Mouse (Mus musculus) midbrain, embryonic 15.5 days (tissue): ENCODE results near the gene Zfyve28. TPM values are rescaled to one million over a fixed set of nuclear protein-coding genes. Genes with fewer than 3 reads are reported as not detected.

Experiments
- ATAC-seq: fragments of 200-750 bp; cut with Nextera tagmentation; replicated peaks from 2 replicates; pipeline ENCODE4 v1.8.0; 2017; ENCODE audit warnings: moderate TSS enrichment
- H3K27ac ChIP-seq: fragments of 300-500 bp; sonication (generic); 2 replicates; pipeline ENCODE4 v1.5.1; 2015; ENCODE audit warnings: mild to moderate bottlenecking, inconsistent platforms
- H3K27me3 ChIP-seq: fragments of 300-500 bp; sonication (generic); replicated peaks from 2 replicates; pipeline ENCODE4 v1.6.1; 2015; ENCODE audit warnings: inconsistent platforms
- H3K36me3 ChIP-seq: fragments of 300-500 bp; sonication (generic); replicated peaks from 2 replicates; pipeline ENCODE4 v1.6.1; 2015; ENCODE audit warnings: inconsistent platforms
- H3K4me1 ChIP-seq: fragments of 300-500 bp; sonication (generic); 2 replicates; pipeline ENCODE4 v1.6.1; 2015; ENCODE audit warnings: inconsistent platforms
- H3K4me2 ChIP-seq: fragments of 300-500 bp; sonication (generic); 2 replicates; pipeline ENCODE4 v1.6.1; 2015; ENCODE audit warnings: inconsistent platforms, mild to moderate bottlenecking, moderate library complexity
- H3K4me3 ChIP-seq: fragments of 300-500 bp; sonication (generic); 2 replicates; pipeline ENCODE4 v1.5.1; 2015; ENCODE audit warnings: mild to moderate bottlenecking, inconsistent platforms
- H3K9ac ChIP-seq: fragments of 300-500 bp; sonication (generic); 2 replicates; pipeline ENCODE4 v1.6.1; 2015; ENCODE audit warnings: mild to moderate bottlenecking, inconsistent platforms
- H3K9me3 ChIP-seq: fragments of 300-500 bp; sonication (generic); 2 replicates; pipeline ENCODE4 v1.6.1; 2016; ENCODE audit warnings: inconsistent platforms
- WGBS: fragments of 180-500 bp; shearing (Covaris S2); methylation state at CpG from one replicate; pipeline ENCODE4 v1.1.7; 2015; ENCODE audit warnings: mixed read lengths; 5-methylcytosine and 5-hydroxymethylcytosine counted together
- polyA plus RNA-seq: library from polyadenylated mRNA; unstranded; fragments of >200 nt; fragmentation: Nextera tagmentation; extraction: Ambion mirVana; gene quantifications from 2 replicates; pipeline ENCODE4 v1.2.1, GENCODE M21; 2015

Zfyve28 gene
- polyA plus RNA-seq, 1 experiment from 2014 or later: 6.1 TPM

DNA sequence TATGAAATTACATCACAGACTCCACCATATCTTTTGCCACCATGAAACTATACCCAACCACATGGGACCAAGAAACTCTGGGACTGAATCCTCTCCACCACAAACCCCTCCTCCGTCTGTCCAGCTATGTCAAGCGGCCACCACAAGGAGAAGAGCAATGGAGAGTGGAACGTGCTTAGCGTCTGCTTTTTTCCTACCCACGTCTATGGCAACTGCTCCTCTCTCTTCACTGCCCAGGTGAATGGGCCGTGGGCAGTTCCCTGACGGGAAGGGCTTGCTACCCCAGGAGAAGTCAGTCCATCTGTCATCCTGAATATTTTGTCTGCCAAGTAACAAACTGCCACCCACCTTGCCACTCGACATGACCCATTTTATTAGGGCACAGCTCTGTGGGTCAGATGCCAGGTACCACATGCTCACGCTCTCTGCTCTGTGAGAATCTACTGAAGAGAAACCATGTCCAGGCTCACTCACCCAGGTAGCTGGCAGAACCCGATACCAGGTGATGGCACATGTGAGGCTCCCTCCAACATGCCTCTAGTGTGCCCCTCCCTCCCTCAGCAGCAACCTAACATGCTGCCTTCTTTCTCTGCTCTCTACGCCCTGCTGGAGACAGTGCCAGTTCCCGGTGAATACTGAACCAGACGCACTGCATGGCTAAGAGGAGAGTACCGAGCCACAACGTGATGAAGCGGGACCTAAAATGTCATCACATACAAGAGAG, 18.9 kb downstream of the Zfyve28 start:
- Histone ChIP-seq H3K4me1 (no peaks in the 10 kb centered on the region), H3K36me3 (no peaks in the 10 kb centered on the region), H3K4me3 (no peak overlapping the region), H3K27me3 (no peaks in the 10 kb centered on the region), H3K9ac (no peak overlapping the region), H3K9me3 (no peaks in the 10 kb centered on the region), H3K27ac (no peak overlapping the region), H3K4me2 (no peak overlapping the region)
- ATAC-seq: no peak
- WGBS: 85% methylated on average over 16 of the region's 16 CpGs

DNA sequence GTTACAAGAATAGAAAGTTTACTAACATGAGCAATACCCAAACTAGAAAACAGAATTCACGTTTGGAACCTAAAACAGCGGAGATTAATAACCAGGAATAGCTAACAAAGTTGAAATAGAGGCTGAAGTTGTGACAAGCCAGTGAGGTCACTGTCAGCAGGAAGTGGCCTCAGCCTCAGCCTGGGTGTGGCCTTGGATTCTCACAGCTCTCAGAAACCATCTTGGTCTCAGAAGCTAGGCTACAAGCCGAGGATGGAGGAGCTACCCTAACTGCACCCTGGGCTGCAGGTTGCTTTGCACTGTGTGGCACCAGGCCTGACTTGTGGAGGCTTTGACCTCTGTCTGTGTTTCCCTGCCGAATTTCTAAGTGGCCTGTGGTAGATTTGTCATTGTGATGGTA, 22.2 kb downstream of the Zfyve28 start:
- Histone ChIP-seq H3K36me3 (no peaks in the 10 kb centered on the region), H3K27ac (no peak overlapping the region), H3K9ac (no peak overlapping the region), H3K27me3 (no peaks in the 10 kb centered on the region), H3K4me3 (no peak overlapping the region), H3K9me3 (no peaks in the 10 kb centered on the region), H3K4me2 (no peak overlapping the region), H3K4me1 (no peaks in the 10 kb centered on the region)
- no peak for ATAC-seq
- 74% methylated on average over 4 of the region's 4 CpGs for WGBS

DNA sequence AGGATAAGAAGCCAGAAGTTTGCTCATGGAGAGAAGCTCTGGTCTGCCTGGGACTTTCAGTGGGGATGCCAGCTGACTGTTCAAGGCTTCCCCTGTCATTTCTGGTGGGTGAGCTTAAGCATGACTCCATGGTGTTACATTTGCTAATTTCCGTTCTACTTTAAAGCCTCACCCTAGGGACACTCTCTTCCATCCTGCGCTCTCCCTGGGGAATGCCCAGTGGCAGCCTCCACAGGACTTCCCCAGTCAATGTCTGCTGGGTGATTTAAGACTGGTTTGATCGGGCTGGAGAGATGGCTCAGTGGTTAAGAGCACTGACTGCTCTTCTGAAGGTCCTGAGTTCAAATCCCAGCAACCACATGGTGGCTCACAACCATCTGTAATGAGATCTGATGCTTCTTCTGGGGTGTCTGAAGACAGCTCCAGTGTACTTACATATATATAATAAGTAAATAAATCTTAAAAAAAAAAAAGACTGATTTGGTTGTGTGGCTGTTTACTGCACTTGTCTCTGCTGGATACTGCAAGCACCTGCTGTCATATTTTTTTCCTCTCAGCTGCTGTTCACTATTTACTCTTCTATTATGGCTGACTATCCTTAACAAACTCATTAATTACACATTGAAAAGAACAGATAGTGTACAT, 29.0 kb downstream of the Zfyve28 start:
- ATAC-seq: no peak
- 65% methylated on average over 3 of the region's 3 CpGs for WGBS
- Histone ChIP-seq H3K27me3 (no peaks in the 10 kb centered on the region), H3K9me3 (no peaks in the 10 kb centered on the region), H3K4me3 (no peak overlapping the region), H3K36me3 (no peaks in the 10 kb centered on the region), H3K27ac (no peak overlapping the region), H3K4me1 (no peaks in the 10 kb centered on the region), H3K4me2 (no peak overlapping the region), H3K9ac (no peak overlapping the region)

DNA sequence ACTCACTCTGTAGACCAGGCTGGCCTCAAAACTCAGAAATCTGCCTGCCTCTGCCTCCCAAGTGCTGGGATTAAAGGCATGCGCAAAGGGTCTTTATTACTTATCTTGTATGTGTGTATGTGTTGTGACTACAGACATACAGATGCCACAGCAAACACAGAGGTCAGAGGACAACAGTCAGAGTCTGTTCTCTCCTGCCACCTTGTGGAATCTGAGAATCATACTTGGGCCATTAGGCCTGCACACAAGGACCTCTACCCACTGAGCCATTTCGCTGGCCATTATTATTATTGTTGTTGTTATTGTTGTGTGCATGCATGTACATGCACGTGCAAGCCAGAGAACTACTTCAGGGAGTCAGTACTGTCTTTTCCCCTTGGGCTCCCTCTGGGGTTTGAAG, 33.1 kb downstream of the Zfyve28 start:
- H3K27me3 ChIP-seq: no peaks in the 10 kb centered on the region
- no peak overlapping the region for H3K4me2 ChIP-seq
- no peak overlapping the region for H3K9ac ChIP-seq
- 86% methylated on average over 3 of the region's 3 CpGs for WGBS
- H3K36me3 ChIP-seq: no peaks in the 10 kb centered on the region
- H3K27ac ChIP-seq: no peak overlapping the region
- no peaks in the 10 kb centered on the region for H3K9me3 ChIP-seq
- ATAC-seq: no peak
- no peak overlapping the region for H3K4me3 ChIP-seq
- H3K4me1 ChIP-seq: peaks cover 27% of the 10 kb centered on the region

DNA sequence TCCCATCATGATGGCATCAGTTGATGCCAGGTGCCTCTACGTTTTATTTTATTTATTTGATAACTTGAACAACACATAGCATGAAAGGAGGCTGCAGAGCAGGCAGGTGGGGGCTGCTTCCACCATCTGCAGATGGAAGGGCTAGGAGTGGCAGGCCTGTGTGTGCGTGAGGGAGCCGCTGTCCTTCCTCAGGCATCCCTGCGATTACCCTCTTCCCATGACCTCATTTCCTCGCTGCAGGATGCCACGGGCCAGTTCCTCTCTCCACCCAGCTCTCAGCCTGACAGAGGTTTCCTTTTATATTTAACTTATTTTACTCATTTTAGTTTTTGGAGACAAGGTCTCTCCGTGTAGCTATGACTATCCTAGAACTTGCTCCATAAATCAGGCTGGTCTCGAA, 33.9 kb downstream of the Zfyve28 start:
- Histone ChIP-seq H3K27me3 (no peaks in the 10 kb centered on the region), H3K4me3 (no peak overlapping the region), H3K27ac (no peak overlapping the region), H3K9ac (no peak overlapping the region), H3K36me3 (no peaks in the 10 kb centered on the region), H3K9me3 (no peaks in the 10 kb centered on the region), H3K4me2 (no peak overlapping the region), H3K4me1 (peaks cover 32% of the 10 kb centered on the region)
- ATAC-seq: no peak
- WGBS: 82% methylated on average over 8 of the region's 8 CpGs

DNA sequence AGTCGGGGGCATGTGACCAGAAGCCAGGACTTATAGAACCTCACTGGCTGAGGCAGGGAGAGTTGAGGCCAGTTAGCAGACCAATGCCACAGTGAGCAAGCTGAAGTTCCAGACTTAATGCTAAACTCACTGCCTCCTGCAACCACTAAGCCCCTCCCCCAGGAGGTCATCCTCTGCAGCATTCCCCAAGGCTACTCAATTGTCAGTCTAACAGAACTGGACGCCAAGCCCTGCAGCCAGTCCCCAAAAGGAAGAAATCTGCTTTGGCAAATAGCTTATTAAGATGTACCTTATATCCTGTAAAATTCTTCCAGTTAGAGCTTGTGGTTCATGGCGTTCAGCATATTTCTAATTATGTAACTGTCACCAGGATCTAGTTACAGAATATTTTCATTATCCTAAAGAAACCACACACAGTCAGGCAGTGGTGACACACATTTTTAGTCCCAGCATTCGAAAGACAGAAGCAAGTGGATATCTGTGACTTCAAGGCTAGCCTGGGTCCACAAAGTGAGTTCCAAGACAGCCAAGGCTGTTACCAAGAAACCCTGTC, 35.2 kb downstream of the Zfyve28 start:
- ATAC-seq: no peak
- Histone ChIP-seq H3K27me3 (no peaks in the 10 kb centered on the region), H3K27ac (peak overlapping the region; percentile 39), H3K4me3 (no peak overlapping the region), H3K4me2 (no peak overlapping the region), H3K4me1 (peaks cover 32% of the 10 kb centered on the region), H3K9me3 (no peaks in the 10 kb centered on the region), H3K9ac (no peak overlapping the region), H3K36me3 (no peaks in the 10 kb centered on the region)
- 49% methylated on average over 4 of the region's 4 CpGs for WGBS

DNA sequence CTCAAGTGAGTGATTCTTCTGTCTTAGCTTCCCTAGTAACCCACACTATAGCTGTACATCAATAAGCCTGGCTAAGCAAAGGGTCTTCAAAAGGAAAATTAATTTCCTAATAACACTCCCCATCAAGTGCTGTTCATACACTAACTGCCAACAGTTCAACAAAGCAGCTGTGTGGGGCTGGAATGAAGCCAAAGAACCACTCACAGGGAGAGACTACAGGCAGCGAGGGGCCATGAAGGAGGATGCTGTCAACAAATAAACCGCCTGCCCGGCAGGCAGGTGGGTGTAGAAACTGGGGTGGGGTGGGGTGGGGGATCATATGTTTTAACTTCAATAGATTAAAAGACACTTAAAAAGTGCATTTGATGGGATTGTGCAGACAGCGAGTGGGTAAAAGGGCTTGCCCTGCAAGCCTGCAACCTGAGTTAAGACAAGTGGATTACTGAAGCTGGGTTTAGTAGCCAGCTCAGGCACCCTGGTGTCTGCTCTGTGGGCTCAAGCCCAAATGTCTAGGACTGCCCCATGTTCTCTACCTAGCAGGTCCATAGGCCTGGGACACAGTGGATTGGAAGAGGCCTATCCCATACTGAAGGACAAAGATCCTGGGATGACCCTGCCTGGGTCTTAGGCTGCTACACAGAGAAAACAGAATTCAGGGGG, 35.8 kb downstream of the Zfyve28 start:
- 0 out of 2 replicates have a peak, but pooled peaks have one; percentile 62 for ATAC-seq
- no peak overlapping the region for H3K4me2 ChIP-seq
- no peaks in the 10 kb centered on the region for H3K36me3 ChIP-seq
- no peaks in the 10 kb centered on the region for H3K27me3 ChIP-seq
- peaks cover 32% of the 10 kb centered on the region for H3K4me1 ChIP-seq
- peak overlapping the region; percentile 39 for H3K27ac ChIP-seq
- H3K9ac ChIP-seq: no peak overlapping the region
- no peaks in the 10 kb centered on the region for H3K9me3 ChIP-seq
- 35% methylated on average over 4 of the region's 4 CpGs for WGBS
- no peak overlapping the region for H3K4me3 ChIP-seq

DNA sequence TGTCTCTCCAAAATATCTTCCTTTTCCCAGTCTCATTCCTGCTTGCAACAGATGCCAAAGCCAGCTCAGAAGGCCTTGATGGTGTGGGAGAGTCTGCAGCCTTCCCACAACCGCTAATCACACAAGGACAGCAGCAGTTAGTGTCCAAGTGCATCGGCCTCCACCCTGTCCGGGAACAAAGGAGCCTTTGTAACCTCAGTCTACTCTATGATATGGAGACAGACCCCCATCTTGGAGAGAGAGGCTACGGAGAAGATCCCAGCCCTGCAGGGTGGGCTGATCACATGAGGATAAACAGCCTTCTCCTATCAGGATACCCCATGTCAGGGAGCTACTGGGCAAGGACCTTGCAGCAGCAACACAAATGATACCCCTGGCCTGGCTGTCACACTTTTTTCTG, 36.5 kb downstream of the Zfyve28 start:
- Histone ChIP-seq H3K4me1 (peaks cover 32% of the 10 kb centered on the region), H3K36me3 (no peaks in the 10 kb centered on the region), H3K9me3 (no peaks in the 10 kb centered on the region), H3K27me3 (no peaks in the 10 kb centered on the region), H3K9ac (no peak overlapping the region), H3K4me2 (no peak overlapping the region), H3K4me3 (no peak overlapping the region), H3K27ac (peak overlapping the region; percentile 39; the same call in 1 of the 2 replicates)
- WGBS: 28% methylated on average over 4 of the region's 4 CpGs
- ATAC-seq: no peak

DNA sequence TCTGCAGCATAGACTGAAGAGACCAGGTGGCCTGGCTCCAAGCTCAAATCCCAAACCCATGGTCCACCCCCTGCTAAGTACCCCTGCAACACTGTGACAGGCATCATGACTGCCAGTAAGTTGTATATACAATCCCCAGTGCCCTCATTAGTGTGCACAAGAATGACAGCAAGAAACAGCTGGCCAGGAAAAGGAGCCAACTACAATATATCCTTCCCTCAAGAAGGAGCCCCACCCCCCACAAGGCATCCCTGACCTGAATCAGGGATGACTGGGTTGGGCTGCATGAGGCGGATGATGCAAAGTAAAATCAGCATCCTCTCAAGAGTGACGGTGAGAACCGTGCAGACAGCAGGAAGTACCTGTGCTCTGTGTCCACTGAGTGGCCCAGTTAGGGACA, 38.2 kb downstream of the Zfyve28 start:
- no peak overlapping the region for H3K27ac ChIP-seq
- no peaks in the 10 kb centered on the region for H3K27me3 ChIP-seq
- no peak overlapping the region for H3K9ac ChIP-seq
- ATAC-seq: no peak; the same call in 1 of the 2 replicates
- H3K4me2 ChIP-seq: no peak overlapping the region
- H3K9me3 ChIP-seq: no peaks in the 10 kb centered on the region
- H3K4me1 ChIP-seq: peaks cover 32% of the 10 kb centered on the region
- 43% methylated on average over 3 of the region's 3 CpGs for WGBS
- no peak overlapping the region for H3K4me3 ChIP-seq
- no peaks in the 10 kb centered on the region for H3K36me3 ChIP-seq

DNA sequence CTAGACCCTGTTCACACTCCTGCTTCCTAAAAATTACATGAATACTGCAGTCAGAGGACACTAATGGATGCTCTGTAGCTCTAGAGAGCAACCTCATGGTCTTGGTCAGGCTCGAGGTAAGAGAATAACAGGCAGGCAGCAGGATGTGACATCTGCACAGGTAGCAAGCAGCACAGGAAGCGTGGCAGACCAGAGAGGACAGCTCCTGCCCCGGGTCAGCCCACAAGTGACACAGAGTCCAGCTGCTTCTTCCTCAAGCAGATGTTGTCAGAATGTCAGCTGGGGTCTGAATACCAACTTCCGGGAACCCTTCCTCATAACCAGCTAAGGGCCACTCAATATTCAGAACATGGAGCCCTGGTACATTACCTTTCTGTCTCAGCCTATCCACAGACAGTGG, 39.1 kb downstream of the Zfyve28 start:
- Histone ChIP-seq H3K4me2 (no peak overlapping the region), H3K27me3 (no peaks in the 10 kb centered on the region), H3K36me3 (no peaks in the 10 kb centered on the region), H3K9me3 (no peaks in the 10 kb centered on the region), H3K4me3 (no peak overlapping the region), H3K27ac (no peak overlapping the region), H3K9ac (no peak overlapping the region), H3K4me1 (peaks cover 32% of the 10 kb centered on the region)
- 78% methylated on average over 4 of the region's 4 CpGs for WGBS
- ATAC-seq: no peak

DNA sequence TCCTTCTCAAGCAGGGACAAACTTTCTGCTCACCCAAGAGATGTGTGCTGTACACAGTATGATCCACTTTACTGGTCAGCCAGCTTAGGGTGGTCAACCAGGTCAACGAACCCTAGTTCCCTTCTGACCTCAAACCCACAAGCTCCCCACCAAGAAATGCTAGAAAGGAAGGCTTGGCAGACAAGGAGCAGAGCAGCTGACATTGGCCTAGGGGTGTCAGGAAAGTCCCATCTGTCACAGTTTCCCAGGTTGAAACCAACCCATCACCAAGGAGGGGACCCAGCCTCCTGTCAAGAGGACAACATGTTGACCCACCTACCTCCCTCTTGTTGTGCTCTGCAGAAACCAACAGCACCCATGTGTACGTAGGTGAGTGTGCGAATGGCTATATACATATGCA, 41.8 kb downstream of the Zfyve28 start:
- WGBS: 95% methylated on average over 3 of the region's 3 CpGs
- no peaks in the 10 kb centered on the region for H3K9me3 ChIP-seq
- no peak for ATAC-seq
- no peak overlapping the region for H3K27ac ChIP-seq
- no peaks in the 10 kb centered on the region for H3K36me3 ChIP-seq
- H3K4me1 ChIP-seq: peaks cover 28% of the 10 kb centered on the region
- H3K9ac ChIP-seq: no peak overlapping the region
- H3K27me3 ChIP-seq: no peaks in the 10 kb centered on the region
- no peak overlapping the region for H3K4me2 ChIP-seq
- H3K4me3 ChIP-seq: no peak overlapping the region

DNA sequence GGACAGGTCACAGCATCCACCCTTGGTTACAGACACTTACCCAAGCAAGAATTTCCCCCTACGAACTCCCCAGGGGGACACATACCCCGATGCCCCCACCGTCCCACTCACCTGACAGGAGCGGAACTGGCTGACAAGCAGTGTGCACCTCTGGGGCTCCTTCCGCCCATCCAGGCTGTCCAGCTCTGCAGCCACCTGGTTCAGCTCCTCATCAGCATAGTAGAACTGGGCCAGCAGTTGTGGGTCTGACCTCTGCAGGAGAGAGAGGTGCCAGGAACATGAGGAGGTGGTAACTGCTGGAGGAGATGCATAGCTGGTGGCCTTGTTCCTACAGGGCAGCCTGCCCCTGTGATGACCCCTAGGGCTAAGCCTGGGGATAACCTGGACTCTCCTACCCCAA, 45.2 kb downstream of the Zfyve28 start:
- Histone ChIP-seq H3K9me3 (no peaks in the 10 kb centered on the region), H3K4me3 (no peak overlapping the region), H3K9ac (no peak overlapping the region), H3K4me1 (peaks cover 11% of the 10 kb centered on the region), H3K4me2 (no peak overlapping the region), H3K27ac (no peak overlapping the region), H3K36me3 (no peaks in the 10 kb centered on the region), H3K27me3 (no peaks in the 10 kb centered on the region)
- 92% methylated on average over 5 of the region's 5 CpGs for WGBS
- peak; percentile 33 for ATAC-seq
